Mouse (Mus musculus) thymus, postnatal 10 days (tissue): ENCODE data around the gene Cltrn.
A peak's percentile ranks its signal among the peaks of the same experiment; 100 is the strongest.

Experiments
- DNase-seq, 2 experiments: peaks; one replicate each; pipeline ENCODE4 v3.0.0; 2021; ENCODE audit warnings: low spot score in 2 of 2

Cltrn gene

GRCm38 (mm10) chrX:164088582-164088981 is at the start of gene Cltrn:
Cltrn (plus strand) TSS chrX:164088830.
- DNase-seq = no peak

- DNase-seq = no peak
Observed at GRCm38 (mm10) chrX:164038882-164039281, 49.7 kb upstream of the Cltrn start.

GRCm38 (mm10) chrX:164042069-164042468 is 46.6 kb upstream of the Cltrn start:
- no peak for DNase-seq

GRCm38 (mm10) chrX:164046736-164047135 is 41.9 kb upstream of the Cltrn start:
- DNase-seq = no peak

- DNase-seq = no peak
Observed at GRCm38 (mm10) chrX:164055726-164056125, 32.9 kb upstream of the Cltrn start.

- no peak for DNase-seq
Observed at GRCm38 (mm10) chrX:164058523-164058922, 30.1 kb upstream of the Cltrn start.

GRCm38 (mm10) chrX:164059070-164059469 is 29.6 kb upstream of the Cltrn start:
- no peak for DNase-seq

- DNase-seq = peak; percentile 9 to 55
Observed at GRCm38 (mm10) chrX:164066185-164066584, 22.4 kb upstream of the Cltrn start.

- no peak for DNase-seq
Observed at GRCm38 (mm10) chrX:164068968-164069367, 19.7 kb upstream of the Cltrn start.

GRCm38 (mm10) chrX:164076040-164076775 is 12.4 kb upstream of the Cltrn start, which contains the start of gene Siah1b:
Siah1b (minus strand) TSS chrX:164076493.
- DNase-seq = peak; percentile 87 to 89

- no peak for DNase-seq
Observed at GRCm38 (mm10) chrX:164082030-164082429, 6.6 kb upstream of the Cltrn start.

- no peak for DNase-seq
Observed at GRCm38 (mm10) chrX:164089916-164090315, 1.3 kb downstream of the Cltrn start.

- no peak for DNase-seq
Observed at GRCm38 (mm10) chrX:164092300-164093169, 3.9 kb downstream of the Cltrn start.

- no peak for DNase-seq
Observed at GRCm38 (mm10) chrX:164093435-164093834, 4.8 kb downstream of the Cltrn start.

- DNase-seq = no peak
Observed at GRCm38 (mm10) chrX:164095838-164096237, 7.2 kb downstream of the Cltrn start.

- DNase-seq = no peak
Observed at GRCm38 (mm10) chrX:164101483-164101882, 12.9 kb downstream of the Cltrn start.

GRCm38 (mm10) chrX:164102198-164102597 is 13.6 kb downstream of the Cltrn start:
- DNase-seq = no peak

- no peak for DNase-seq
Observed at GRCm38 (mm10) chrX:164102656-164103055, 14.0 kb downstream of the Cltrn start.

- DNase-seq = no peak
Observed at GRCm38 (mm10) chrX:164111146-164111545, 22.5 kb downstream of the Cltrn start.

- DNase-seq = no peak
Observed at GRCm38 (mm10) chrX:164113744-164114143, 25.1 kb downstream of the Cltrn start.

- DNase-seq = no peak
Observed at GRCm38 (mm10) chrX:164123942-164124341, 35.3 kb downstream of the Cltrn start.

- no peak for DNase-seq
Observed at GRCm38 (mm10) chrX:164133531-164133930, 44.9 kb downstream of the Cltrn start.

GRCm38 (mm10) chrX:164135304-164135818 is 46.7 kb downstream of the Cltrn start:
- DNase-seq = no peak
